Mouse (Mus musculus): ENCODE measurements around the gene Zc2hc1b.

- TF ChIP-seq CTCF (IDR thresholded peaks at IDR 0.05) (no peak), EP300 (IDR thresholded peaks at IDR 0.05) (no peak)
Measured at GRCm38 (mm10) chr10:13186754-13187153, 8.9 kb upstream of the Zc2hc1b start.

All from lung, postnatal 0 days (tissue).